Mouse (Mus musculus): ENCODE results near the gene Neurog1. TPM values are rescaled to one million over a fixed set of nuclear protein-coding genes. Genes with fewer than 3 reads are reported as not detected.
A peak's percentile ranks its signal among the peaks of the same experiment; 100 is the strongest.

The Neurog1 gene
- polyA plus RNA-seq, 1 experiment from 2014 or later: 2.3 TPM

- Histone ChIP-seq H3K4me3 (replicated peaks; ENCODE audit: low read length) (no peak overlapping the region), H3K4me1 (replicated peaks; ENCODE audit: control insufficient read depth, insufficient read depth, low read length) (peaks cover 6% of the 10 kb centered on the region; the same call in 1 of the 2 replicates), H3K4me2 (ENCODE audit: low read length) (no peak overlapping the region), H3K9ac (replicated peaks; ENCODE audit: low read depth, low read length) (no peak overlapping the region), H3K36me3 (ENCODE audit: control insufficient read depth, insufficient read depth) (no peaks in the 10 kb centered on the region), H3K27me3 (replicated peaks; ENCODE audit: control insufficient read depth, insufficient read depth, low read length) (no peaks in the 10 kb centered on the region), H3K27ac (ENCODE audit: low read length) (no peak overlapping the region; the same call in 1 of the 2 replicates), H3K9me3 (ENCODE audit: control insufficient read depth, low read length) (no peaks in the 10 kb centered on the region)
- 30% methylated on average over 9 of the region's 9 CpGs for WGBS
- peak; percentile 69 for ATAC-seq
Measured at GRCm38 (mm10) chr13:56287091-56287490, 35.1 kb upstream of the Neurog1 start.

- Histone ChIP-seq H3K36me3 (ENCODE audit: control insufficient read depth, insufficient read depth) (no peaks in the 10 kb centered on the region), H3K4me1 (replicated peaks; ENCODE audit: control insufficient read depth, insufficient read depth, low read length) (peaks cover 3% of the 10 kb centered on the region; the same call in 1 of the 2 replicates), H3K27me3 (replicated peaks; ENCODE audit: control insufficient read depth, insufficient read depth, low read length) (no peaks in the 10 kb centered on the region), H3K4me2 (ENCODE audit: low read length) (no peak overlapping the region), H3K9me3 (ENCODE audit: control insufficient read depth, low read length) (peaks cover 3% of the 10 kb centered on the region; the same call in 1 of the 2 replicates), H3K27ac (ENCODE audit: low read length) (no peak overlapping the region), H3K9ac (replicated peaks; ENCODE audit: low read depth, low read length) (no peak overlapping the region), H3K4me3 (replicated peaks; ENCODE audit: low read length) (no peak overlapping the region)
- no peak for ATAC-seq
- WGBS: 90% methylated on average over 13 of the region's 13 CpGs
Measured at GRCm38 (mm10) chr13:56283321-56283720, 31.4 kb upstream of the Neurog1 start.

- ATAC-seq: no peak
- 82% methylated on average over 6 of the region's 6 CpGs for WGBS
- H3K36me3 ChIP-seq (ENCODE audit: control insufficient read depth, insufficient read depth): no peaks in the 10 kb centered on the region
Measured at GRCm38 (mm10) chr13:56280356-56280755, 28.4 kb upstream of the Neurog1 start.

GRCm38 (mm10) chr13:56279439-56279838 lies 27.5 kb upstream of the Neurog1 start:
- no peaks in the 10 kb centered on the region for H3K36me3 ChIP-seq (ENCODE audit: control insufficient read depth, insufficient read depth)
- no peak overlapping the region for H3K27ac ChIP-seq (ENCODE audit: low read length)
- peak; percentile 81 for ATAC-seq
- no peaks in the 10 kb centered on the region for H3K4me1 ChIP-seq (replicated peaks; ENCODE audit: control insufficient read depth, insufficient read depth, low read length)
- H3K4me3 ChIP-seq (replicated peaks; ENCODE audit: low read length): no peak overlapping the region
- H3K27me3 ChIP-seq (replicated peaks; ENCODE audit: control insufficient read depth, insufficient read depth, low read length): no peaks in the 10 kb centered on the region
- WGBS: 17% methylated on average over 8 of the region's 8 CpGs
- H3K9me3 ChIP-seq (ENCODE audit: control insufficient read depth, low read length): peaks cover 3% of the 10 kb centered on the region; the same call in 1 of the 2 replicates
- H3K9ac ChIP-seq (replicated peaks; ENCODE audit: low read depth, low read length): no peak overlapping the region
- H3K4me2 ChIP-seq (ENCODE audit: low read length): no peak overlapping the region

More at GRCm38 (mm10) chr13:56280356-56280755, 28.4 kb upstream of the Neurog1 start:
- no peaks in the 10 kb centered on the region for H3K4me1 ChIP-seq (replicated peaks; ENCODE audit: control insufficient read depth, insufficient read depth, low read length)
- no peak overlapping the region for H3K4me2 ChIP-seq (ENCODE audit: low read length)
- H3K9ac ChIP-seq (replicated peaks; ENCODE audit: low read depth, low read length): no peak overlapping the region
- no peak overlapping the region for H3K27ac ChIP-seq (ENCODE audit: low read length)
- peaks cover 3% of the 10 kb centered on the region; the same call in 1 of the 2 replicates for H3K9me3 ChIP-seq (ENCODE audit: control insufficient read depth, low read length)
- no peak overlapping the region for H3K4me3 ChIP-seq (replicated peaks; ENCODE audit: low read length)
- H3K27me3 ChIP-seq (replicated peaks; ENCODE audit: control insufficient read depth, insufficient read depth, low read length): no peaks in the 10 kb centered on the region

- Histone ChIP-seq H3K9me3 (ENCODE audit: control insufficient read depth, low read length) (no peaks in the 10 kb centered on the region), H3K27me3 (replicated peaks; ENCODE audit: control insufficient read depth, insufficient read depth, low read length) (no peaks in the 10 kb centered on the region), H3K36me3 (ENCODE audit: control insufficient read depth, insufficient read depth) (no peaks in the 10 kb centered on the region), H3K4me2 (ENCODE audit: low read length) (no peak overlapping the region), H3K9ac (replicated peaks; ENCODE audit: low read depth, low read length) (no peak overlapping the region), H3K27ac (ENCODE audit: low read length) (no peak overlapping the region), H3K4me3 (replicated peaks; ENCODE audit: low read length) (no peak overlapping the region), H3K4me1 (replicated peaks; ENCODE audit: control insufficient read depth, insufficient read depth, low read length) (no peaks in the 10 kb centered on the region)
- WGBS: 63% methylated on average over 2 of the region's 2 CpGs
- no peak for ATAC-seq
Measured at GRCm38 (mm10) chr13:56275171-56275570, 23.2 kb upstream of the Neurog1 start.

GRCm38 (mm10) chr13:56270124-56270523 lies 18.2 kb upstream of the Neurog1 start:
- H3K9ac ChIP-seq (replicated peaks; ENCODE audit: low read depth, low read length): no peak overlapping the region
- H3K9me3 ChIP-seq (ENCODE audit: control insufficient read depth, low read length): no peaks in the 10 kb centered on the region
- no peak overlapping the region for H3K4me2 ChIP-seq (ENCODE audit: low read length)
- ATAC-seq: no peak
- H3K4me1 ChIP-seq (replicated peaks; ENCODE audit: control insufficient read depth, insufficient read depth, low read length): peaks cover 4% of the 10 kb centered on the region; the same call in 1 of the 2 replicates
- no peaks in the 10 kb centered on the region for H3K36me3 ChIP-seq (ENCODE audit: control insufficient read depth, insufficient read depth)
- no peaks in the 10 kb centered on the region for H3K27me3 ChIP-seq (replicated peaks; ENCODE audit: control insufficient read depth, insufficient read depth, low read length)
- H3K27ac ChIP-seq (ENCODE audit: low read length): no peak overlapping the region
- H3K4me3 ChIP-seq (replicated peaks; ENCODE audit: low read length): no peak overlapping the region
- WGBS: 44% methylated on average over 13 of the region's 13 CpGs

GRCm38 (mm10) chr13:56267396-56267795 lies 15.4 kb upstream of the Neurog1 start:
- peaks cover 7% of the 10 kb centered on the region; the same call in 1 of the 2 replicates for H3K27me3 ChIP-seq (replicated peaks; ENCODE audit: control insufficient read depth, insufficient read depth, low read length)
- no peak for ATAC-seq
- H3K9ac ChIP-seq (replicated peaks; ENCODE audit: low read depth, low read length): no peak overlapping the region
- H3K4me3 ChIP-seq (replicated peaks; ENCODE audit: low read length): no peak overlapping the region
- no peak overlapping the region for H3K4me2 ChIP-seq (ENCODE audit: low read length)
- no peaks in the 10 kb centered on the region for H3K9me3 ChIP-seq (ENCODE audit: control insufficient read depth, low read length)
- 81% methylated on average over 4 of the region's 4 CpGs for WGBS
- H3K36me3 ChIP-seq (ENCODE audit: control insufficient read depth, insufficient read depth): no peaks in the 10 kb centered on the region
- peaks cover 4% of the 10 kb centered on the region; the same call in 1 of the 2 replicates for H3K4me1 ChIP-seq (replicated peaks; ENCODE audit: control insufficient read depth, insufficient read depth, low read length)
- no peak overlapping the region for H3K27ac ChIP-seq (ENCODE audit: low read length)

GRCm38 (mm10) chr13:56266435-56266834 lies 14.5 kb upstream of the Neurog1 start:
- no peaks in the 10 kb centered on the region for H3K36me3 ChIP-seq (ENCODE audit: control insufficient read depth, insufficient read depth)
- no peak overlapping the region for H3K4me3 ChIP-seq (replicated peaks; ENCODE audit: low read length)
- WGBS: 34% methylated on average over 8 of the region's 8 CpGs
- no peak for ATAC-seq
- no peaks in the 10 kb centered on the region for H3K9me3 ChIP-seq (ENCODE audit: control insufficient read depth, low read length)
- H3K4me2 ChIP-seq (ENCODE audit: low read length): no peak overlapping the region
- no peak overlapping the region for H3K9ac ChIP-seq (replicated peaks; ENCODE audit: low read depth, low read length)
- peaks cover 4% of the 10 kb centered on the region; the same call in 1 of the 2 replicates for H3K4me1 ChIP-seq (replicated peaks; ENCODE audit: control insufficient read depth, insufficient read depth, low read length)
- H3K27ac ChIP-seq (ENCODE audit: low read length): no peak overlapping the region
- H3K27me3 ChIP-seq (replicated peaks; ENCODE audit: control insufficient read depth, insufficient read depth, low read length): peaks cover 12% of the 10 kb centered on the region; the same call in 1 of the 2 replicates

- Histone ChIP-seq H3K4me2 (ENCODE audit: low read length) (no peak overlapping the region), H3K4me3 (replicated peaks; ENCODE audit: low read length) (no peak overlapping the region), H3K36me3 (ENCODE audit: control insufficient read depth, insufficient read depth) (no peaks in the 10 kb centered on the region), H3K9me3 (ENCODE audit: control insufficient read depth, low read length) (no peaks in the 10 kb centered on the region), H3K27ac (ENCODE audit: low read length) (no peak overlapping the region), H3K4me1 (replicated peaks; ENCODE audit: control insufficient read depth, insufficient read depth, low read length) (peaks cover 4% of the 10 kb centered on the region; the same call in 1 of the 2 replicates), H3K27me3 (replicated peaks; ENCODE audit: control insufficient read depth, insufficient read depth, low read length) (peaks cover 18% of the 10 kb centered on the region), H3K9ac (replicated peaks; ENCODE audit: low read depth, low read length) (no peak overlapping the region)
- ATAC-seq: no peak
- 53% methylated on average over 5 of the region's 5 CpGs for WGBS
Measured at GRCm38 (mm10) chr13:56265661-56266060, 13.7 kb upstream of the Neurog1 start.

- Histone ChIP-seq H3K27me3 (replicated peaks; ENCODE audit: control insufficient read depth, insufficient read depth, low read length) (peaks cover 43% of the 10 kb centered on the region), H3K4me1 (replicated peaks; ENCODE audit: control insufficient read depth, insufficient read depth, low read length) (peaks cover 24% of the 10 kb centered on the region), H3K4me2 (ENCODE audit: low read length) (no peak overlapping the region), H3K9ac (replicated peaks; ENCODE audit: low read depth, low read length) (no peak overlapping the region), H3K4me3 (replicated peaks; ENCODE audit: low read length) (no peak overlapping the region), H3K9me3 (ENCODE audit: control insufficient read depth, low read length) (no peaks in the 10 kb centered on the region), H3K27ac (ENCODE audit: low read length) (no peak overlapping the region), H3K36me3 (ENCODE audit: control insufficient read depth, insufficient read depth) (no peaks in the 10 kb centered on the region)
- no peak for ATAC-seq
- 67% methylated on average over 4 of the region's 4 CpGs for WGBS
Measured at GRCm38 (mm10) chr13:56262269-56262668, 10.3 kb upstream of the Neurog1 start.
